Mouse (Mus musculus) CH12.LX (cell line): ENCODE measurements around the gene Exoc8.

Experiments
- CTCF ChIP-seq, 2 experiments: IDR thresholded peaks in 1 of 2; conservative IDR thresholded peaks in 1 of 2; 2 replicates each; pipeline ENCODE4 v1.5.1; 2011 to 2012; ENCODE audit warnings: low read depth in 2 of 2, low read length in 2 of 2, improper control_type of control experiment in 1 of 2, inconsistent platforms in 1 of 2, mild to moderate bottlenecking in 1 of 2, moderate library complexity in 1 of 2
- HCFC1 ChIP-seq: IDR thresholded peaks from 2 replicates; pipeline ENCODE4 v1.6.1; 2012; ENCODE audit warnings: low read depth, mild to moderate bottlenecking, inconsistent platforms, low read length, improper control_type of control experiment
- MAFK ChIP-seq: IDR thresholded peaks from 2 replicates; pipeline ENCODE4 v1.6.1; 2011; ENCODE audit warnings: low read length, improper control_type of control experiment; ENCODE audit not compliant: insufficient replicate concordance
- POLR2A ChIP-seq: IDR thresholded peaks from 2 replicates; pipeline ENCODE4 v1.6.1; 2011; ENCODE audit warnings: low read depth, mild to moderate bottlenecking, improper control_type of control experiment, low read length
- RCOR1 ChIP-seq: conservative IDR thresholded peaks from 2 replicates; pipeline ENCODE4 v1.6.1; 2012; ENCODE audit warnings: low read depth, mild to moderate bottlenecking, inconsistent platforms, low read length, improper control_type of control experiment
- ZNF384 ChIP-seq: IDR thresholded peaks from 2 replicates; pipeline ENCODE4 v1.6.1; 2012; ENCODE audit warnings: low read depth, low read length, improper control_type of control experiment, inconsistent platforms

GRCm38 (mm10) chr8:124909936-124910335, 12.4 kb upstream of the Exoc8 start:
- TF ChIP-seq RCOR1 (no peak), CTCF (conservative IDR thresholded peaks at IDR 0.05 in 1 of 2, IDR thresholded peaks at IDR 0.05 in 1 of 2; ENCODE audit: low read depth in 2 of 2, low read length in 2 of 2) (no peak), POLR2A (no peak), HCFC1 (no peak), MAFK (no peak), ZNF384 (no peak)
